Mouse (Mus musculus) stomach, embryonic 14.5 days (tissue): ENCODE measurements around the gene Thra. TPM values are rescaled to one million over a fixed set of nuclear protein-coding genes. Genes with fewer than 3 reads are reported as not detected.

Experiments
- ATAC-seq: fragments of 200-750 bp; cut with Nextera tagmentation; 2 replicates; pipeline ENCODE4 v1.8.0; 2017; ENCODE audit warnings: low read depth, moderate TSS enrichment; ENCODE audit not compliant: insufficient number of reproducible peaks, insufficient read depth, low FRiP score
- H3K27ac ChIP-seq: fragments of 300-500 bp; sonication (generic); 2 replicates; pipeline ENCODE4 v1.5.1; 2014; ENCODE audit warnings: mild to moderate bottlenecking, low read length, moderate library complexity, mixed read lengths
- H3K27me3 ChIP-seq: fragments of 300-500 bp; sonication (generic); 2 replicates; pipeline ENCODE4 v1.6.1; 2014; ENCODE audit warnings: low read length, control low read depth, mixed read lengths; ENCODE audit not compliant: control insufficient read depth, insufficient read depth
- H3K36me3 ChIP-seq: fragments of 300-500 bp; sonication (generic); 2 replicates; pipeline ENCODE4 v1.6.1; 2014; ENCODE audit warnings: mild to moderate bottlenecking, control low read depth, low read length, moderate library complexity, mixed read lengths; ENCODE audit not compliant: control insufficient read depth, insufficient read depth
- H3K4me1 ChIP-seq: fragments of 300-500 bp; sonication (generic); 2 replicates; pipeline ENCODE4 v1.6.1; 2014; ENCODE audit warnings: low read length, control low read depth, mixed read lengths; ENCODE audit not compliant: control insufficient read depth, insufficient read depth
- H3K4me2 ChIP-seq: fragments of 300-500 bp; sonication (generic); replicated peaks from 2 replicates; pipeline ENCODE4 v1.6.1; 2014; ENCODE audit warnings: low read depth, low read length, control low read depth
- H3K4me3 ChIP-seq: fragments of 300-500 bp; sonication (generic); 2 replicates; pipeline ENCODE4 v1.5.1; 2014; ENCODE audit warnings: low read depth, low read length, control low read depth
- H3K9ac ChIP-seq: fragments of 300-500 bp; sonication (generic); replicated peaks from 2 replicates; pipeline ENCODE4 v1.6.1; 2014; ENCODE audit warnings: low read depth, mild to moderate bottlenecking, control low read depth, low read length, moderate library complexity, mixed read lengths
- H3K9me3 ChIP-seq: fragments of 300-500 bp; sonication (generic); 2 replicates; pipeline ENCODE4 v1.6.1; 2016; ENCODE audit warnings: low read depth, low read length, control low read depth; ENCODE audit not compliant: control insufficient read depth
- WGBS: fragments of 180-500 bp; shearing (Covaris S2); extraction: QIAGEN DNeasy Blood & Tissue Kit; methylation state at CpG from one replicate; pipeline ENCODE4 v1.1.7; 2014; 5-methylcytosine and 5-hydroxymethylcytosine counted together
- polyA plus RNA-seq: library from polyadenylated mRNA; unstranded; fragments of >200 nt; fragmentation: Nextera tagmentation; extraction: Ambion mirVana; gene quantifications from 2 replicates; pipeline ENCODE4 v1.2.1, GENCODE M21; 2014

The Thra gene
- polyA plus RNA-seq, 1 experiment from 2014 or later: 62.9 TPM

DNA sequence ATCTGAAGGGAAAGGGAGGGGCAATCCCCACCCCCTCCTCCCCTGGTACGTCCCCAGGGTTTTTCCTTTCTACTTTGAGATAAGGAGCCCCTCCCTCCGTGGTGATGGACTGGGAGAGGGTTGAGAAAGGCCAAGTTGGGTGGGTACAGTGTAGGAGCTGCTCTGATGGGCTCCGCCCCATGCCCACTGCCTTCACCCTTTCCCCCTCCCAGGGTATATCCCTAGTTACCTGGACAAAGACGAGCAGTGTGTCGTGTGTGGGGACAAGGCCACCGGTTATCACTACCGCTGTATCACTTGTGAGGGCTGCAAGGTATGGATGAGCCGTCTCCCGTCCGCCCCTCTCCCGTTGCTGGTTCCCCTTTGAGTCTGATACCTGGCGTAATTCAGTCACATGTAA is 16.3 kb downstream of the Thra start:
- 0 out of 2 replicates have a peak, but pooled peaks have one; percentile 34 for ATAC-seq
- Histone ChIP-seq H3K4me1 (peaks cover 25% of the 10 kb centered on the region), H3K4me2 (no peak overlapping the region), H3K9ac (no peak overlapping the region), H3K4me3 (no peak overlapping the region), H3K9me3 (no peaks in the 10 kb centered on the region), H3K27ac (no peak overlapping the region), H3K36me3 (peaks cover 39% of the 10 kb centered on the region), H3K27me3 (no peaks in the 10 kb centered on the region)
- WGBS: 80% methylated on average over 12 of the region's 12 CpGs

DNA sequence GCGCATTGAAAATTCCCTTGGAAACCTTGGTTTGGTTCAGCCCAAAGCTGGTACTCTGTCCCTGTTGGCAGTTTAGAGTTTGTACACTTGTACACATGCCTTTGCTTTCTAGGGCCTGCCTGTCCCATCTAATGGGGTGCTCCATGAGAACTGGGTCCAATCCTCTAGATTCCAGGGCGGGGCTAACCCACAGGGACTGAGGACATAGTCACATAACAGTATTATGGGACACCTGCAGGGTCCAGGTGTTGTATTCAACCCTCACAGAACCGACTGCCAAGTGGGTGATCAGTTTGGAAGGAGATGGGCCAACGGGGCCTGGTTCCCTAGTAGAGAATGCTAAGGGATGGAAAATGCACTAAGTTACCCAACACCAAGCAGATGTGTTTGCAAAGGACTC is 21.5 kb downstream of the Thra start:
- Histone ChIP-seq H3K36me3 (peaks cover 54% of the 10 kb centered on the region), H3K27me3 (no peaks in the 10 kb centered on the region), H3K4me1 (peaks cover 19% of the 10 kb centered on the region), H3K4me3 (no peak overlapping the region), H3K27ac (no peak overlapping the region), H3K9ac (no peak overlapping the region), H3K9me3 (no peaks in the 10 kb centered on the region), H3K4me2 (no peak overlapping the region)
- WGBS: 93% methylated on average over 4 of the region's 4 CpGs
- ATAC-seq: no peak

DNA sequence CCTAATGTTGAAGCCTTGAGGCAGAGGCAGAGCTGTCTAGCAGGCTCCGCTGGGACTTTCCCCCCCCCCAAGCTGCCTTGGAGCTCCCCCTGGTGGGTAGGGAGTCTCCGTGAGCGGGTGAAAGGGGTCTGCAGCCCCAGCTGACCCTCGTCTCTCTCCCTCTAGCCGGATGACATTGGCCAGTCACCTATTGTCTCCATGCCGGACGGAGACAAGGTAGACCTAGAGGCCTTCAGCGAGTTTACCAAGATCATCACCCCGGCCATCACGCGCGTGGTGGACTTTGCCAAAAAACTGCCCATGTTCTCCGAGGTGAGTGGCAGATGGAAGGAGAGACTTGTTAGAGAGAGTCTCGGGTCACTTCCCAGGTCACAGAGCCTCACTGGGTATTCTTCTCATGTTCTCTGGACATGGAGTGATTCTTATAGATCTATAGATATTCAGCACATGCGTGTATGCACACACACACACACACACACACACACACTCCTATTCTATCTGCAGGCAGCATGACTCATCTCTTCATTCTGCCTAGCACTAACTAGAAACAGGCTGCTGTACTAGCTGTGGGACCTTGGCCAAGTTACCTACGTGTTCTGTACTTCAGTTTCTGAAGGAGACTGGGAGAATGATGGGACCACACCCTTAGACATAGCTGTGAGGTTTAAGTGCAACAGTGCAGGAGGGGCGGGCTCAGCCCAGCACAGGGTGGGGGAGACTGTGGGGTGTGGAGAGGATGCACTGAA is 22.5 kb downstream of the Thra start:
- Histone ChIP-seq H3K9me3 (no peaks in the 10 kb centered on the region), H3K4me1 (peaks cover 28% of the 10 kb centered on the region), H3K27ac (peak overlapping the region; percentile 16; the same call in 1 of the 2 replicates), H3K4me3 (no peak overlapping the region), H3K36me3 (peaks cover 50% of the 10 kb centered on the region), H3K9ac (no peak overlapping the region), H3K27me3 (no peaks in the 10 kb centered on the region), H3K4me2 (no peak overlapping the region)
- ATAC-seq: no peak
- WGBS: 64% methylated on average over 17 of the region's 17 CpGs

DNA sequence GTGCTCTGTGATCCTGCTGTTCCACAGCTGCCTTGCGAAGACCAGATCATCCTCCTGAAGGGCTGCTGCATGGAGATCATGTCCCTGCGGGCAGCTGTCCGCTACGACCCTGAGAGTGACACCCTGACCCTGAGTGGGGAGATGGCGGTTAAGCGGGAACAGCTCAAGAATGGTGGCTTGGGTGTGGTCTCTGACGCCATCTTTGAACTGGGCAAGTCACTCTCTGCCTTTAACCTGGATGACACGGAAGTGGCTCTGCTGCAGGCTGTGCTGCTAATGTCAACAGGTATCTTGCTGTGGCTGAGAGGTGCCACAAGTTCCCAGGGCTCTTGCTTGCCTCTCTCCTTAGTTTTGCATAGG is 23.0 kb downstream of the Thra start:
- Histone ChIP-seq H3K4me2 (no peak overlapping the region), H3K36me3 (peaks cover 50% of the 10 kb centered on the region), H3K4me1 (peaks cover 34% of the 10 kb centered on the region), H3K27ac (no peak overlapping the region), H3K9ac (no peak overlapping the region), H3K9me3 (no peaks in the 10 kb centered on the region), H3K27me3 (no peaks in the 10 kb centered on the region), H3K4me3 (no peak overlapping the region)
- WGBS: 79% methylated on average over 8 of the region's 8 CpGs
- ATAC-seq: no peak

DNA sequence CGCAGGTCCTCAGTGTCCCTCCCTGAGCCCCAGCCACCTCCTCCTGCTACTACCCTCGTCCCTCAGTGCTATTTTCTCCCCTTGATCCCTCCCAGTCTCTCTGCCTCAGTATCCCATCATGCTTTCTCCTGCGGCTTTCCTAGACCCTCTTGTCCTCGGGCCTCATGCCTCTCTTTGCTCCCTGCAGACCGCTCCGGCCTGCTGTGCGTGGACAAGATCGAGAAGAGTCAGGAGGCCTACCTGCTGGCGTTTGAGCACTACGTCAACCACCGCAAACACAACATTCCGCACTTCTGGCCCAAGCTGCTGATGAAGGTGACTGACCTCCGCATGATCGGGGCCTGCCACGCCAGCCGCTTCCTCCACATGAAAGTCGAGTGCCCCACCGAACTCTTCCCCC is 23.7 kb downstream of the Thra start:
- Histone ChIP-seq H3K9ac (no peak overlapping the region), H3K36me3 (peaks cover 54% of the 10 kb centered on the region), H3K4me3 (no peak overlapping the region), H3K27me3 (no peaks in the 10 kb centered on the region), H3K4me1 (peaks cover 39% of the 10 kb centered on the region), H3K27ac (no peak overlapping the region), H3K4me2 (no peak overlapping the region), H3K9me3 (no peaks in the 10 kb centered on the region)
- 81% methylated on average over 18 of the region's 18 CpGs for WGBS
- no peak for ATAC-seq

DNA sequence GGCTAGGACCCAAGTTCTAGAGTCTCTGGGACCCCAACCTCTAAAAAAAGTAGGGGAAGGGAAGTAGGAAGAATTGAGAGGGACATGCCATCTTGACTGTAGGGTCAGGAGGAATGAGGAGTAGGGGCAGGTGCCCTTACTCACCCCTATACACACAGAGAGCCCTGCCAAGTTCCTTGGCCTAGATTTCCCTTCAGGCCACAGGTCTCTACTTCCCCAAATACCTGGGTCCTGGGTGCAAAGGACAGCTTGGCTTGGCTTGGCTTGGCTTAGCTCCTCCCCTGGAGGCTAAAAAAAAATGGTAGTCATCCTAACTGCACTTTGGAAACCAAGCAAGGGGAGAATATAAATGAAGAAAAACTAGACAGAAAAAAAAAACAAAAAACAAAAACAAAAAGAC is 24.3 kb downstream of the Thra start:
- H3K36me3 ChIP-seq: peaks cover 60% of the 10 kb centered on the region
- no peak for ATAC-seq
- no peaks in the 10 kb centered on the region for H3K9me3 ChIP-seq
- no peak overlapping the region for H3K27ac ChIP-seq
- H3K27me3 ChIP-seq: no peaks in the 10 kb centered on the region
- peaks cover 39% of the 10 kb centered on the region for H3K4me1 ChIP-seq
- H3K9ac ChIP-seq: no peak overlapping the region
- no peak overlapping the region for H3K4me3 ChIP-seq
- no peak overlapping the region for H3K4me2 ChIP-seq

DNA sequence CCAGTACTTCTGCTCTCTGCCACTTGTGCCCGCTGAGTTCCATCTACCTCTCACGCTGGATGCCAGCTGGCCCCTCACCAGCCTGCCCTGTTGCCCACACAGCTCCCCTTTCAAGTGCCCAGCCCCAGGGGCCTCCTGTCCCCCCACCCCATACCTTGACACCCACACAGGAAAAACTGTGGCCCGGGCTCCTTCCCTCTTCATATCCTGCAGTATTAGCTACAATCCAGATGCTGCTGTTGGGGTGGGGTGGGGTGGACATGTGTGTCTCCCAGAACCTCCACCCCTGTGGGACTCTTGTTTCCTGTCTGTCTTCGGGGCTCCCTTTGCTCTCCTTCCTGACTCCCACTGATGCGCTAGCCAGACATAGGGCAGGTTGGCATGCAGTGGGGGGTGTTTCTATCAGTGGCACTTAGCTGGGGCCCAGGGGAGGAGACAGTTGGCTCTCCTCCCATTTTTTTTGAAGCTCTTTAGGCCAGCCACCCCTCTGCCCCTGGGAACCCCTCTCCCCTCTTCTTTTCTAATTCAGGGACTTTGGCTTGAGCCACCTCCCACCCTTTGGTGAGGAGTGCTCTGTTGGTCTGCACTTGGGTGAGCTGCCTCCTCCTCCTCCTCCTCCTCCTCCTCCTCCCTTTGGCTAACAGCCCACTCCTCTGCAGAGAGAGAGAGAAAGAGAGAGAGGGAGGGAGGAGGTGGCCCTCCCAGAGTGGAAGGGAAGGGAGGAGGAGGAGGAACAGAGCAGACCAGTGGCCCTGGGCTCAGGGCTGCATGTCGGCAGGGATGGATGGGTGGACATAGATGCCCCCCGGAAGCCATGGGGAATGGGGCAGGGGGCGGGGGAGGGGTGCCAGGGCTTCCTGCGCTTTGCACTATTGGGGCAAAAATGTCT is 25.2 kb downstream of the Thra start:
- H3K36me3 ChIP-seq: peaks cover 60% of the 10 kb centered on the region
- peak; percentile 26; the same call in 1 of the 2 replicates for ATAC-seq
- H3K27ac ChIP-seq: peak overlapping the region; percentile 44; the same call in 1 of the 2 replicates
- H3K9me3 ChIP-seq: no peaks in the 10 kb centered on the region
- 46% methylated on average over 9 of the region's 9 CpGs for WGBS
- no peaks in the 10 kb centered on the region for H3K27me3 ChIP-seq
- H3K4me2 ChIP-seq: no peak overlapping the region
- no peak overlapping the region for H3K4me3 ChIP-seq
- no peak overlapping the region for H3K9ac ChIP-seq
- peaks cover 39% of the 10 kb centered on the region for H3K4me1 ChIP-seq

DNA sequence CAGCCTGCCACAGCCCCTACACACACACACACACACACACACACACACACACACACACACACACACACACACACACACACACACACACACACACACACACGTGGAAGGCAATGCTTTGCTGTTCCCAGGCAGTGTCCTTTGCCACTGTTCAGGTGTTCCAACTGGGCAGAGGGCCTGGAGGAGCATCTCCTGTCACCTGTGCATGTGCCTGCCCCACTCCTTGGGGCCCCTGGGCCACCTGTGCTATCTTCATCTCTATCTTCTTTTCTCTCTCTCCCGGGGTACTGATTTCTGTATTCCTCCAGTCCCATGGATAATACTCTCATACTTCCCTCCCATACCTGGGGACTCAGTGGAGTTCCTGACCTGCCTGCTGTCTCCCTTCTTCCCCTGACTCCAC is 25.9 kb downstream of the Thra start:
- Histone ChIP-seq H3K4me2 (no peak overlapping the region), H3K4me1 (peaks cover 39% of the 10 kb centered on the region), H3K9me3 (no peaks in the 10 kb centered on the region), H3K27me3 (no peaks in the 10 kb centered on the region), H3K9ac (no peak overlapping the region), H3K27ac (no peak overlapping the region), H3K4me3 (no peak overlapping the region), H3K36me3 (peaks cover 58% of the 10 kb centered on the region)
- ATAC-seq: no peak
- WGBS: 40% methylated on average over 1 of the region's 2 CpGs
